Mouse (Mus musculus): Measurements from ENCODE around the gene Ddb2.

- TF ChIP-seq CTCF (IDR thresholded peaks at IDR 0.05) (no peak), POLR2A (IDR thresholded peaks at IDR 0.05; ENCODE audit: insufficient read depth, low read depth, low read length) (no peak), EP300 (IDR thresholded peaks at IDR 0.05; ENCODE audit: insufficient read depth, low read depth, low read length) (no peak)
These were observed 47.2 kb upstream of the Ddb2 start for GRCm38 (mm10) chr2:91283972-91284371.

All from heart, adult 2 months (tissue).